Mouse (Mus musculus) MEL (cell line): ENCODE data around the gene Qrich1.

Experiments
- CTCF ChIP-seq, 3 experiments: IDR thresholded peaks in 2 of 3; conservative IDR thresholded peaks in 1 of 3; 2 replicates each; pipeline ENCODE4 v1.5.1; 2011 to 2012; ENCODE audit warnings: low read length in 3 of 3, low read depth in 2 of 3, mild to moderate bottlenecking in 2 of 3, improper control_type of control experiment in 1 of 3, inconsistent platforms in 1 of 3, mixed read lengths in 1 of 3, moderate library complexity in 1 of 3; ENCODE audit not compliant: control insufficient read depth in 1 of 3, insufficient read depth in 1 of 3, poor library complexity in 1 of 3, severe bottlenecking in 1 of 3
- MAX ChIP-seq: IDR thresholded peaks from 2 replicates; pipeline ENCODE4 v1.6.1; 2011; ENCODE audit warnings: low read length, improper control_type of control experiment
- MYB ChIP-seq: IDR thresholded peaks from 2 replicates; pipeline ENCODE4 v1.6.1; 2011; ENCODE audit warnings: mild to moderate bottlenecking, low read depth, low read length, improper control_type of control experiment
- NELFE ChIP-seq: IDR thresholded peaks from 2 replicates; pipeline ENCODE4 v1.6.1; 2011; ENCODE audit warnings: low read depth, low read length, improper control_type of control experiment
- POLR2A ChIP-seq, 2 experiments: IDR thresholded peaks; 2 replicates each; pipeline ENCODE4 v1.6.1; 2011 to 2012; ENCODE audit warnings: low read length in 2 of 2, mild to moderate bottlenecking in 2 of 2, control low read depth in 1 of 2, improper control_type of control experiment in 1 of 2, low read depth in 1 of 2, moderate library complexity in 1 of 2; ENCODE audit not compliant: control insufficient read depth in 1 of 2, insufficient read depth in 1 of 2, poor library complexity in 1 of 2
- TCF12 ChIP-seq: IDR thresholded peaks from 2 replicates; pipeline ENCODE4 v1.6.1; 2014; ENCODE audit warnings: low read depth, mild to moderate bottlenecking, inconsistent platforms, low read length, improper control_type of control experiment, moderate library complexity

DNA sequence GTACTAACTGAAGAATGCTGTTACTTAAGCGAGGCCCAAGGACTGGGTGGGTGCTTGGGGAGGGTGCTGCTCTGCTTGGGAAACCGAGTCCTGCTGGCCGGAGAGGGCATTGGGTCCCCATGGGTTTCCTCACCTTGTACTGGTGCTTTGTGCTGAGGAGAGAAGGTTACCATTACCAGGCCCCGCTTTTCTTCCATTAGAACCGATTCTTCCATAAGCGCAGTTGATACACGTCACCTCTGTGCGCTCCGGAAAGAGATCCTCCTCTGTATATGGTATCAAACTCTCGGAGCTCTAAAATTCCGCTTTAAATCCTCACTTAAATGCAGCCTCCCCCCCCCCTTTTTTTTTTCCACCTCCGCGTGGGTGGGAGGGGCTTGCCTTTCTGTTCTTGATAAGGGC, 1.3 kb downstream of the Qrich1 start:
- TF ChIP-seq POLR2A (IDR thresholded peaks at IDR 0.05; ENCODE audit: control insufficient read depth in 1 of 2, insufficient read depth in 1 of 2, low read depth in 1 of 2, low read length in 2 of 2, poor library complexity in 1 of 2), result peak in 1 of 2 experiments; percentile 61; a peak in 2 of 4 replicates
- TF ChIP-seq NELFE, result peak; percentile 46
- no peak for TF ChIP-seq TCF12
- no peak for TF ChIP-seq CTCF (IDR thresholded peaks at IDR 0.05 in 2 of 3, conservative IDR thresholded peaks at IDR 0.05 in 1 of 3; ENCODE audit: control insufficient read depth in 1 of 3, insufficient read depth in 1 of 3, low read depth in 2 of 3, low read length in 3 of 3, poor library complexity in 1 of 3, severe bottlenecking in 1 of 3)
- TF ChIP-seq MYB, result 0 out of 2 replicates have a peak, but pooled peaks have one; percentile 6
- peak; percentile 70 for TF ChIP-seq MAX
